Comparison of ENCODE assay signal across 24 mouse cellular contexts in genomic region chr15:51264599-51265163, GRCm38 (mm10).
A peak's percentile ranks its signal among the peaks of the same experiment; 100 is the strongest.
DNase-seq lines count a peak whose midpoint lies in the region; ATAC-seq and TF ChIP-seq lines count a peak whose summit lies in the region.
"Had no signal": no experiment of that assay in that cellular context is flagged by ENCODE, and none has a peak within 500 bp of the region (broad histone marks: within the 10 kb centered on the region; RNA-seq: fewer than 3 reads in every experiment).

No protein-coding gene starts in this region.

- H3K27me3 ChIP-seq in forebrain, postnatal 0 days (ENCODE audit: insufficient read depth, low read length), result no peaks in the 10 kb centered on the region
- no peaks in the 10 kb centered on the region for H3K27me3 ChIP-seq in forebrain, embryonic 11.5 days (ENCODE audit: control insufficient read depth, insufficient read depth, low read length)
- no peaks in the 10 kb centered on the region for H3K27me3 ChIP-seq in lung, embryonic 16.5 days (ENCODE audit: control insufficient read depth, insufficient read depth, low read depth, low read length)
- H3K27me3 ChIP-seq in embryonic facial prominence, embryonic 14.5 days (replicated peaks; ENCODE audit: control insufficient read depth, insufficient read depth, low read length), result no peaks in the 10 kb centered on the region
- H3K27me3 ChIP-seq: embryonic facial prominence, embryonic 15.5 days; forebrain, embryonic 15.5 days; heart, embryonic 13.5 days; hindbrain, embryonic 12.5 days had no signal

- H3K4me3 ChIP-seq in forebrain, postnatal 0 days (ENCODE audit: low read depth, low read length), result no peak overlapping the region
- H3K4me3 ChIP-seq in forebrain, embryonic 11.5 days (ENCODE audit: low read depth, low read length), result no peak overlapping the region
- H3K4me3 ChIP-seq in lung, embryonic 16.5 days (ENCODE audit: low read length), result no peak overlapping the region
- no peak overlapping the region for H3K4me3 ChIP-seq in embryonic facial prominence, embryonic 14.5 days (ENCODE audit: low read depth, low read length)
- H3K4me3 ChIP-seq: embryonic facial prominence, embryonic 15.5 days; erythroblast, embryonic 14.5 days; forebrain, embryonic 15.5 days; gastrocnemius, adult 2 months; heart, embryonic 13.5 days; hindbrain, embryonic 12.5 days had no signal

- no peaks in the 10 kb centered on the region for H3K36me3 ChIP-seq in forebrain, postnatal 0 days (ENCODE audit: insufficient read depth)
- no peaks in the 10 kb centered on the region for H3K36me3 ChIP-seq in forebrain, embryonic 11.5 days (ENCODE audit: control insufficient read depth, insufficient read depth, low read length)
- H3K36me3 ChIP-seq in lung, embryonic 16.5 days (ENCODE audit: control insufficient read depth, insufficient read depth, low read length), result no peaks in the 10 kb centered on the region
- no peaks in the 10 kb centered on the region for H3K36me3 ChIP-seq in embryonic facial prominence, embryonic 14.5 days (ENCODE audit: control insufficient read depth, insufficient read depth, low read length)
- H3K36me3 ChIP-seq: embryonic facial prominence, embryonic 15.5 days; forebrain, embryonic 15.5 days; heart, embryonic 13.5 days; hindbrain, embryonic 12.5 days had no signal

- ATAC-seq in cerebellum, adult (ENCODE audit: insufficient number of reproducible peaks, low FRiP score, low TSS enrichment), result no peak
- no peak for ATAC-seq in forebrain, postnatal 0 days
- no peak for ATAC-seq in forebrain, embryonic 11.5 days (replicated peaks; ENCODE audit: low FRiP score)
- ATAC-seq in lung, embryonic 16.5 days (ENCODE audit: low read depth), result peak; percentile 52; the same call in 1 of the 2 replicates
- no peak for ATAC-seq in embryonic facial prominence, embryonic 14.5 days (ENCODE audit: low read depth)
- ATAC-seq: forebrain, embryonic 15.5 days; hindbrain, embryonic 16.5 days; inflammation-experienced regulatory T-cells, adult 6 months; intestine, postnatal 0 days had no signal

- WGBS in forebrain, postnatal 0 days, result 27% methylated on average over 5 of the region's 5 CpGs
- WGBS in forebrain, embryonic 11.5 days, result 74% methylated on average over 5 of the region's 5 CpGs
- WGBS in lung, embryonic 16.5 days, result 41% methylated on average over 5 of the region's 5 CpGs
- 45% methylated on average over 5 of the region's 5 CpGs for WGBS in embryonic facial prominence, embryonic 14.5 days

- no peaks in the 10 kb centered on the region for H3K9me3 ChIP-seq in forebrain, postnatal 0 days (ENCODE audit: low read length)
- H3K9me3 ChIP-seq in forebrain, embryonic 11.5 days (ENCODE audit: control insufficient read depth, low read length), result no peaks in the 10 kb centered on the region
- no peaks in the 10 kb centered on the region for H3K9me3 ChIP-seq in lung, embryonic 16.5 days (ENCODE audit: control insufficient read depth, low read length)
- H3K9me3 ChIP-seq in embryonic facial prominence, embryonic 14.5 days (ENCODE audit: control insufficient read depth, low read length), result no peaks in the 10 kb centered on the region
- H3K9me3 ChIP-seq: embryonic facial prominence, embryonic 15.5 days; forebrain, embryonic 15.5 days; heart, embryonic 13.5 days; hindbrain, embryonic 12.5 days had no signal

- DNase-seq in cerebellum, postnatal 14 days, result peak; percentile 4 to 44
- peak; percentile 38 for DNase-seq in forebrain, postnatal 0 days
- no peak for DNase-seq in forebrain, embryonic 11.5 days (ENCODE audit: low spot score)
- DNase-seq in lung, postnatal 10 days, result no peak
- DNase-seq in embryonic facial prominence, embryonic 14.5 days (ENCODE audit: low spot score), result peak; percentile 69
- no peak for DNase-seq in adrenal gland, postnatal 4 days (ENCODE audit: low spot score in 2 of 2)
- DNase-seq: adrenal gland, adult 8-10 months; adrenal gland, postnatal 36 days; cerebellum, adult 18-20 months; cerebellum, postnatal 25 days; gastrocnemius, adult 2 months; gastrocnemius, postnatal 25 days; heart, postnatal 4 days; kidney, adult 8-10 months had no signal

- H3K4me1 ChIP-seq in forebrain, postnatal 0 days (ENCODE audit: insufficient read depth), result no peaks in the 10 kb centered on the region
- no peaks in the 10 kb centered on the region for H3K4me1 ChIP-seq in forebrain, embryonic 11.5 days (replicated peaks; ENCODE audit: control insufficient read depth, insufficient read depth, low read length)
- peaks cover 3% of the 10 kb centered on the region; the same call in 1 of the 2 replicates for H3K4me1 ChIP-seq in lung, embryonic 16.5 days (replicated peaks; ENCODE audit: control insufficient read depth, insufficient read depth, low read length)
- peaks cover 5% of the 10 kb centered on the region; the same call in 1 of the 2 replicates for H3K4me1 ChIP-seq in embryonic facial prominence, embryonic 14.5 days (ENCODE audit: control insufficient read depth, insufficient read depth, low read length)
- H3K4me1 ChIP-seq: embryonic facial prominence, embryonic 15.5 days; heart, embryonic 13.5 days; hindbrain, embryonic 12.5 days had no signal

- no peak for TF ChIP-seq CTCF in forebrain, postnatal 0 days (IDR thresholded peaks at IDR 0.05; ENCODE audit: low read depth)

- no peak overlapping the region for H3K27ac ChIP-seq in forebrain, postnatal 0 days (ENCODE audit: low read depth, low read length)
- no peak overlapping the region for H3K27ac ChIP-seq in forebrain, embryonic 11.5 days (ENCODE audit: low read depth, low read length)
- 0 out of 2 replicates have a peak overlapping the region, but pooled peaks have one; percentile 27 for H3K27ac ChIP-seq in lung, embryonic 16.5 days (ENCODE audit: low read length)
- 0 out of 2 replicates have a peak overlapping the region, but pooled peaks have one; percentile 3 for H3K27ac ChIP-seq in embryonic facial prominence, embryonic 14.5 days (replicated peaks; ENCODE audit: low read depth, low read length)
- H3K27ac ChIP-seq: embryonic facial prominence, embryonic 15.5 days; forebrain, embryonic 15.5 days; gastrocnemius, adult 2 months; heart, embryonic 13.5 days; hindbrain, embryonic 12.5 days had no signal

- H3K9ac ChIP-seq in forebrain, postnatal 0 days, result no peak overlapping the region
- no peak overlapping the region for H3K9ac ChIP-seq in forebrain, embryonic 11.5 days (ENCODE audit: low read length)
- no peak overlapping the region for H3K9ac ChIP-seq in lung, embryonic 16.5 days (ENCODE audit: low read length)
- H3K9ac ChIP-seq in embryonic facial prominence, embryonic 14.5 days (ENCODE audit: low read depth, low read length), result no peak overlapping the region
- H3K9ac ChIP-seq: embryonic facial prominence, embryonic 15.5 days; forebrain, embryonic 15.5 days; heart, embryonic 13.5 days; hindbrain, embryonic 12.5 days had no signal

- no peak overlapping the region for H3K4me2 ChIP-seq in forebrain, postnatal 0 days (ENCODE audit: low read depth)
- no peak overlapping the region for H3K4me2 ChIP-seq in forebrain, embryonic 11.5 days (ENCODE audit: low read depth, low read length, severe bottlenecking)
- no peak overlapping the region for H3K4me2 ChIP-seq in lung, embryonic 16.5 days (ENCODE audit: low read depth, low read length)
- H3K4me2 ChIP-seq in embryonic facial prominence, embryonic 14.5 days (ENCODE audit: low read depth, low read length), result peak overlapping the region; percentile 4; the same call in 1 of the 2 replicates
- H3K4me2 ChIP-seq: embryonic facial prominence, embryonic 15.5 days; forebrain, embryonic 15.5 days; heart, embryonic 13.5 days; hindbrain, embryonic 12.5 days had no signal

Comparison
In these comparisons a context has a peak if more than half of its experiments do, and no peak if none do; other contexts are left out.
1. DNase-seq: peak in cerebellum, postnatal 14 days (2 of 2), forebrain, postnatal 0 days (single experiment) and embryonic facial prominence, embryonic 14.5 days (single experiment); none in forebrain, embryonic 11.5 days (single experiment), lung, postnatal 10 days (single experiment) and adrenal gland, postnatal 4 days (0 of 2).
2. H3K27ac ChIP-seq: peak in lung, embryonic 16.5 days (single experiment) and embryonic facial prominence, embryonic 14.5 days (single experiment); none in forebrain, postnatal 0 days (single experiment) and forebrain, embryonic 11.5 days (single experiment).